Mouse (Mus musculus) kidney, adult 2 months (tissue): ENCODE measurements at regions not wholly inside any gene's neighbourhood (a gene's known extent, or its start where the extent isn't known, plus 50 kb on each side); places are given as distances from the start of the nearest gene placed in this dataset.

Experiments used
- CTCF ChIP-seq: fragments of 200-500 bp; conservative IDR thresholded peaks from 2 replicates; pipeline ENCODE4 v1.5.1; 2011; ENCODE audit warnings: low read depth, mild to moderate bottlenecking, control low read depth, low read length, moderate library complexity, mixed read lengths; ENCODE audit not compliant: insufficient read depth, insufficient read length
- POLR2A ChIP-seq: fragments of 200-500 bp; IDR thresholded peaks from one replicate; pipeline ENCODE4 v1.6.1; 2011; ENCODE audit warnings: low read depth, low read length, control low read depth

DNA sequence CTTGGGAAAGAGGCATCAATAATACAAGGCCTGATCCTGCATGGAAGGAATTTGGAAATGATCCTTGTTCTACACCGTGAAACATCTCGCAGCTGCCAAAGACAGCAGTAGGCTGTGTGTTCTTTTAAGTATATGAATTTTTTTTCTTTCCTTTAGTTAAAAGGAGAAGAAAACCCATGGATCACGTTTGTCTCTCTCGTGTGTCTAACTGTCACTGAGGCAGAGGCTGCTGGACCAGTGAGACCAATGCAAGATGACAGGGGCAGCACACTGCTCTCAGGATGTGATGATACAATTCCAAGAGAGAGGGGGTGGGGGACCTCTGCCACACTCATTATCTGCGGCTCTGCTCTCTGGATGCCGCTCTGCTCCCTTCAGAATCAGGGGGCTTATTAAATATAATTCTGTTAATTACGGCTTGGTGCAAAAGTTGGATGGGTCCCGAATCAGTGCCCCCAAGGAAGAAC, 379.4 kb upstream of the Noct start:
- TF ChIP-seq POLR2A (no peak), CTCF (no peak)
